ENCODE assay signal across 8 mouse cellular contexts in the genomic region with DNA sequence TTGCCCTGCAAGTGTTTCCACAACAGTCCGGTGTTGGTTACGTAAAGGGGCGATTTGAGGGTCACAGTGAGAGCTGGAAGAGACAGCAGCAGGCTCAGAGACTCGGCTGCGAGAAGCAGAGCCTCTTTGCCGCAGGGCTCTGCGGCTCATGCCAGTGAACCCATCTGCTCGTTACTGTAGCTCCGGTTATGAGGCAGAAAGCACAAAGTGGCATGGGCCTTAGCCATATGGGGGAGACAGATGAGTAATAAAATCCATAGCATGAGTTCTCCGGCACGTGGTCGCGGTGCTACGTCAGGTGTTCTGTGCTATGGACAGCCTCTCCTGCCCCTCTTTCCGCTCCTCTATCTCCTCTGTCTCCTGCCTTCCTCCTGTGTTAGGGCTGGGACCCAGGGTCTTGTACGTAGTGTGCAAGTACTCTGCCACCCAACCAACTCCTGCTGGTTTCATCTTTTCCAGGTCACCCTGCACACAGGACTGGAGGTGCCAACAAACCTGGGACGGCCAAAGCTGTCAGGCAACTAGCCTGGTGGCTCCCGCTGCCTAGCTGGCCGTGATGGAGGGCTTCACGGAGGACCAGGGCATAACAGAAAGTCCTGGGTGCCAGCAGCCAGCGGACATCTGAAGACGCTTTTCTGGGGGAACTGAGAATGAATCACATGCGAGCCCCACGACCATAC.
DNase-seq lines count a peak whose midpoint lies in the region.
"Had no signal": no experiment of that assay in that cellular context is flagged by ENCODE, and none has a peak within 500 bp of the region (broad histone marks: within the 10 kb centered on the region; RNA-seq: fewer than 3 reads in every experiment).

No protein-coding gene starts in this region.

- peak; percentile 53 for DNase-seq in layer of hippocampus, adult 11-12 months (ENCODE audit: low spot score)
- no peak for DNase-seq in layer of hippocampus, adult 9-10 months (ENCODE audit: low spot score)
- DNase-seq in brain, adult 2 months (ENCODE audit: low read depth, low spot score), result peak; percentile 79
- peak; percentile 45 for DNase-seq in cerebellum, adult 8-10 months
- peak; percentile 64 for DNase-seq in layer of hippocampus, adult 9-11 months
- DNase-seq in kidney, adult 9 months, result no peak
- no peak for DNase-seq in thymus, postnatal 10 days (ENCODE audit: low spot score in 2 of 2)
- DNase-seq: kidney, postnatal 10 days had no signal

Comparison
In these comparisons a context has a peak if more than half of its experiments do, and no peak if none do; other contexts are left out.
1. DNase-seq: peak in layer of hippocampus, adult 11-12 months (single experiment), brain, adult 2 months (single experiment), cerebellum, adult 8-10 months (single experiment) and layer of hippocampus, adult 9-11 months (single experiment); none in layer of hippocampus, adult 9-10 months (single experiment), kidney, adult 9 months (single experiment) and thymus, postnatal 10 days (0 of 2).